Mouse (Mus musculus) myocyte (in vitro differentiated cells): ENCODE results near the gene Pde4d.

Experiments used
- POLR2A ChIP-seq: IDR thresholded peaks from one replicate; pipeline ENCODE4 v1.6.1; 2011; ENCODE audit warnings: low read depth, mild to moderate bottlenecking, control low read depth, moderate library complexity; ENCODE audit not compliant: insufficient read length
- TCF12 ChIP-seq: IDR thresholded peaks from one replicate; pipeline ENCODE4 v1.6.1; 2011; ENCODE audit warnings: mild to moderate bottlenecking, control low read depth; ENCODE audit not compliant: poor library complexity, insufficient read depth, severe bottlenecking

DNA sequence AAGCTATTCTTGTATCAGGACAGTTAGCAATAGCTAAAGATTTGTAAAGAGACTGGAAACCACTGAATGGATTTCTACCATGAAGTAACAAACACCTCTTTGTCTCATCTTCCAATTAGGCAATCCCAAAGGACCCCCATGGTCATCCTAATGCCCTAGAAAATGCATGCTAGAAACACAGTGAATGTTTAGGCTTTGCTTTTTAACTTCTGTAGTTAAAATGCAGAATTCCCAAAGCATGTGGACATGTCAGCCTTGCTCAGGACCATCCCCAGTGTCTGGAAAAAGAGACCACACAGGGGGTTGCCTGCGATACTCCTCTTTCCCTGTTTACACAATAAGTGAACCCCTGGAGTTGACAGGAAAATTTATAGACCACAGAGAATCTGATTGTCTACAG lies 926.9 kb downstream of the Pde4d start:
- no peak for TF ChIP-seq POLR2A
- TF ChIP-seq TCF12: no peak
